Mouse (Mus musculus) testis, postnatal 14 days (tissue): ENCODE measurements around the gene Rps17.
A peak's percentile ranks its signal among the peaks of the same experiment; 100 is the strongest.

Experiments used
- DNase-seq: peaks from one replicate; pipeline ENCODE4 v3.0.0; 2021; ENCODE audit warnings: low spot score

Rps17 gene

DNA sequence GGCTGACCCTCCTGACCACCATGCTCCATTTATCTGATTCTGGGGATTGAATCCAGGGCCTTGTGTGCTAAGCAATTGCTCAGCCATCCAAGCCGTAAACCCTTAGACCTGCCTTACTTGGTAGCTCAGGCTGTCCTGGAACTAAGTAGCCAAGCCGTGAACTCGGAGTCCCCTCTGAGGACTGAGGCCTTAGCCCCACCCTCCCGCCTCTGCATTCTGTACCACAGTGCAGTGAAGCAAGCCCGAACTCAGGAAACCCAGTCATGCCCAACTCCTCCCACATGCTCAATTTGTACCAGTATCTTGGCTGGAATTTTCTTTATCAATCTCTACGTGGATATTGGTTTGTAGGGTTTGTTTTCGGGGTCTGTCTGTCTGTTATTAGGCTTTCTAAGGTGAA is 13.2 kb downstream of the Rps17 start:
- DNase-seq: no peak

DNA sequence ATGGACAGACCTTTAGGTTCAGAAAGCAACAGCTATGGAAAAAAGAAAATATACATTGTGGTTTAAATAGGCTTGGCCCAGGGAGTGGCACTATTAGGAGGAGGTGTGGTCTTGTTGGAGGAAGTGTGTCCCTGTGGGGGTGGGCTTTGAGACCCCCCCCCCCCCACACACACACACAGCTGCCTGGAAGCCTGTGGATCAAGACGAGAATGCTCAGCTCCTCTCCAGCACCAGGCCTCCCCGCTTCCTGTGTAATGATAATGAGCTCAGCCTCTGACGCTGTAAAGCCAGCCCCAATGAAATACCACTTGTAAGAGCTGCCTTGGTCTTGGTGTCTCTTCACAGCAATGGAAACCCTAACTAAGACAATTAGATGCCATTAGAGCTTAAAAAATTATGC is 14.3 kb downstream of the Rps17 start:
- no peak for DNase-seq

DNA sequence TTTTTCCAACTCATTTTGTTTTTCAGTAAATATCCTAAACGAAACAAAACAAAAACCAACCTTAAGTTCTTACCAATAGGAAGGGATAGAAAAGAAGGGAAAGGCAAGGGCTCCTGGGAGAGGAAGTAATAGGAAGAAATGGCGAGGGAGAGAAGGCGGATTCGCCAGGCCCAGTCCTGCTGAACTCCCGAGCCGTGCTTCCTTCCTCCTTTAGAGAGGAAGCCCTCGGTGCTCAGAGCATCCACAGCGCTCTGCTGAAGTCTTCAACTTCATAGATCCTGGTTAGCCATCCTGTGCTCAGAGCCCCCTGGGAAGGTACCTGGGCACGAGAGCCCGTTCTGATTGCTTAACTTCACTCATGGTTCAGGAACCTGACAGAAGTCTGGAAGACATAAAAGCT is 17.4 kb downstream of the Rps17 start:
- DNase-seq: no peak

GRCm38 (mm10) chr7:81326859-81327258 is 18.2 kb downstream of the Rps17 start:
- DNase-seq: no peak

DNA sequence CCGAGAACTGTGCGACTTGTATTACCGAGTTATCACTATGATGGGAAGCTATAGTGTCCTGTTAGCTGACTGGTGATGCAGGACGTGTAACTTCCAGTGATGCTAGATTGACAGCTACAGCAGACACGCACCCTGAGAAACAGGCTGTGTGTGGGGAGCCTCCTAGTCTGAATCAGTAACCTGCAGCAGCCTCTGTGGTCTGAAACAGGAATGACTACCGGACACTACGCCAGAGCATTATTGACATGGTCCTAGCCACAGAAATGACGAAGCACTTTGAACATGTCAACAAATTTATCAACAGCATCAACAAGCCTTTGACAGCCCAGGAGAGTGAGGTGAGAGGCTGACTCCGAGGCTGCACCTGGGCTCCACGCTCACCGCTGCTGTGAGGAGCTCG is 19.0 kb downstream of the Rps17 start:
- DNase-seq: no peak

- DNase-seq: no peak
Observed at GRCm38 (mm10) chr7:81321776-81322175, 23.3 kb downstream of the Rps17 start.

- DNase-seq: no peak
Observed at GRCm38 (mm10) chr7:81319749-81320148, 25.3 kb downstream of the Rps17 start.

- peak; percentile 48 for DNase-seq
Observed at GRCm38 (mm10) chr7:81315583-81315982, 29.5 kb downstream of the Rps17 start.

GRCm38 (mm10) chr7:81311581-81311980 is 33.5 kb downstream of the Rps17 start:
- DNase-seq: no peak

- no peak for DNase-seq
Observed at GRCm38 (mm10) chr7:81311130-81311529, 33.9 kb downstream of the Rps17 start.

DNA sequence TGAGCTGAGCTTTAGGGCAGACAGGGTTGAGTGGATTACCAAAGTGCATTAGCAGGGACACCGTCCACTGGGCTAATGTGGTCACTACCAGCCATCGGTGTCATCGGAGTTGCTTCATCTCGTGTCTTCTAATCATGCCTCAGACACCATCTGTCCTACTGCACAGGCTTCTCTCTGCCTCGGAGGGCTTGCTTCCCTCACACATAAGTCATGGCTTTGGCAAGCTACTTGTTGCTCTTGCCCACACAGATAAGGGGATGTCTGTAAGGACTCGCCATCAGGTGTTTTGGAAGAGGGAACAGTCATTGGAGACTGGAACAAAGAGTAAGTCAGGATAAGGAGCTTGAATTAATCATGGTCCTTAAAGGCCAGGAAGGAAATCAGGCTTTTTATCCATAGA is 35.8 kb downstream of the Rps17 start:
- no peak for DNase-seq

DNA sequence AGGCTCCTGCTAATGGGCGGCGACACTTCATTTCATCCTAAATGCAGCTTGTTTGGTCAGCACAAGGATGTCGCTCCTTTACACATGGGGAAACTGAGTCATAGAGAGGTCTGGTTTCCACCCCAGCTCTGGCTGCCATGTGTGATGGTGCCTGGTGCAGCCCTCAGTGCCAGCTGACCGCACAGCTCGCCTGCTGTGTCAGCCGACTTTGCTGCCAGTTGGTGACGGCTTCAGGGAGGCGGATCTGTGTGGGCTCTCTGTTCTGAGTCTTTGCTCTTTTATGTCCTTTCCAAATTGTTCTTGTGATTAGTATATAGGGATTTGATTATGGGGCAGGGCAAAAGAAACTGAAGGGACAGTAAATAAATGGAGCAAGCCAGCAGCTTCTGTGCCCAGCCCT is 37.3 kb downstream of the Rps17 start:
- DNase-seq: no peak

DNA sequence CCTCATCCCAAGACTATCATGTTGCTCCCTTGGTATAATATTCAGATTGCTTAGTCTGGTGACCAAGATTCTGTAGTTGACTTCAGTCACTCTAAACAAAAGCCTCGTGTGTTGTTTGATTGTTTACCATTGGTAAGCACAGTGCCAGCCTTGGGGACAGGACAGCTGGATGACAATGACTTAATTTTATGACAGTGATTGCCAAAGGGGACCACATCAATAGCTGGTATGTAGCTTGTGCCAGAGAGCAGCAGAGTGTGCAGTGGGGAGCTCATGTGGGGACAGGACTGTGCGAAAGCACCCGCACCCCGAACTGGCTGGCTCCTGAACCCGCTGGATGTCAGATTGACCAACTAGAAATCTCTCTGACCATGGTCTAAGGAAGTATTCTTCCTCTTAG is 40.4 kb downstream of the Rps17 start:
- no peak for DNase-seq

DNA sequence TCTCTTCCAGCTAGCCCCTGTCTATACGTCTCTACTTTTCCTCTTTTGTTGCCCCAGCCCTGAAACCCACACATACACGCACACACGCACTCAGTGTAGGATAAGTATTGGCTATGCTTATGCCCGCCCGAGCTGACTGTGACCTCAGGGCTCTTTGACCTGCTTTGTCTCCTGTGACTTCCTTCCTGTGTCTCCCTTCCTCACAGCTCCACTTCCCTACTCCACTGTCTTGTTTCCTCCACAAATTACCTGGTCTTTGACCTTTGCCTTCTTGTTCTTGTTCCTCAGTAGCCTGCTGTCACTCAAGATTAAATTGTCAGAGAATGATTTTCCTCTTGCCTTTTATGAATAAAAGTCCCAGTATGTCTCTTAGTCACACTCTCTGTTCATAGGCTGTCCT is 41.0 kb downstream of the Rps17 start:
- no peak for DNase-seq

DNA sequence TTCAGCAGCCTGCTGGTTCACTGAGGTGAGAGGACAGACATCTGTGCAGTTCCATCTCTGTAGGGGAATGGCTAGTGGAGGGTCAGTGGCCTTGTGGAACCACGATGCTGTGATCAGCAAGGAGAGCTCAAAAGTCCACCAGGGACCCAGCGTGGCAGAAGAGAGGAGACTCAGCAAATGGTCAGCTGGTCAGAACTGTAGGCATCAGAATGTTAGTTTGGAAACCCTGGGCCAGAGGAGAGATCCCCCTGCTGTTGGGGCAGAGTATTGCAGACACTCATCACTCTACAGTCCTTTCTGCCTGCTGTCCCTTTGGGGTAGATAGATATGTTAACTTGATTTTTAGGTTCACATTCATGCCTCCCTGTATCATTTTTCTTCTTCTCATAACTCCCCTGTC is 41.4 kb downstream of the Rps17 start:
- no peak for DNase-seq

DNA sequence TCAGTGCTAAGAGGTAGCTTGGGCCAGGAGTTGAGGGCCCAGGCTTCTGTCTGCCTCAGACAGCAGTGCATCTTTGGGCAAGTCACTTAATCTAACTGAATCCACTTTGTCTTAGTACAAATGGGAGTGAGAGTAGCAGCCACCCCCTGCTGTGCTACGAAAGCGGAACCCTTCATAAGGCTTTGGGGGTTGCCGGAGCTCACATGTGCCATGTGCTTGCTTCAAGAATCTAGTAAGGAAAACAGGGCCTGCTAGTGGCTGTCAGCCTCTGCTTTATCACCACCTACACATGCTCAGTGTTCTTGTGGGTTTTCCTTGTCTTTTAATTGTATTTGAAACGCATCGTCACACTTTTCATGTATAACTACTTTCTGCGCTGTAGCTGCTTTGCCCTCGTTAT is 43.7 kb downstream of the Rps17 start:
- DNase-seq: no peak

- no peak for DNase-seq
Observed at GRCm38 (mm10) chr7:81298206-81298605, 46.8 kb downstream of the Rps17 start.

DNA sequence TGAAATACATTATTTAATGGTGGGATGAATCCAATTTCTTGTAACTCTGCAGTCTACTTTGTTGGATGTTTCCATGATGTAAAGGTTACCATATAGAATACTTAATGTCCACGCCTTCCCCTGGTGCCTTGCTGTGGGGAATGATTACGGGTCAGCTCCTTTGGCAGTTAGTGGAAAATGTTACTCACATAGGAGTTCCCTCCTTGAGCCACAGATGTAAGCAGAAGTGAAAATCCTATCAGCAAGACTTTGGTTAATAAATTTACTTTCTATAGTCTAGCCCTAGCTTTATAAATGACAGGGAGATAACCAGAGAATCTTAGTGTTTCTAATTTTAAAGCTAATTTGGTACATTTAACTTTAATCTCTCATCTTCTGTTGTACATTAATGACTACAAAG is 49.9 kb downstream of the Rps17 start:
- DNase-seq: no peak
